Mouse (Mus musculus) inflammation-experienced regulatory T-cells, adult 6 months (primary cell): Measurements from ENCODE around the gene Meis2. TPM values are rescaled to one million over a fixed set of nuclear protein-coding genes. Genes with fewer than 3 reads are reported as not detected.
A peak's percentile ranks its signal among the peaks of the same experiment; 100 is the strongest.

Experiments
- ATAC-seq: one replicate; pipeline ENCODE4 v1.8.0; 2017
- polyA plus RNA-seq, 3 experiments: library from polyadenylated mRNA; unstranded; fragments of 100-300 nt; shearing (Covaris generic); gene quantifications; one replicate each; pipeline ENCODE4 v1.2.1; 2017

The Meis2 gene
- polyA plus RNA-seq, 3 experiments from 2014 or later: 0.34 TPM; not detected in 2

GRCm38 (mm10) chr2:116067711-116068110, 2.1 kb upstream of the Meis2 start:
- ATAC-seq: no peak

GRCm38 (mm10) chr2:116067065-116067497, 1.4 kb upstream of the Meis2 start:
- peak; percentile 51 for ATAC-seq

GRCm38 (mm10) chr2:116066057-116066941, 660 bp upstream of the Meis2 start:
- ATAC-seq: peak; percentile 15

GRCm38 (mm10) chr2:116065057-116065456, 582 bp downstream of the Meis2 start:
- no peak for ATAC-seq

GRCm38 (mm10) chr2:116064521-116064920, 1.1 kb downstream of the Meis2 start:
- ATAC-seq: no peak

- ATAC-seq: no peak
Measured at GRCm38 (mm10) chr2:116063819-116064293, 1.8 kb downstream of the Meis2 start.

GRCm38 (mm10) chr2:116062761-116063441, 2.7 kb downstream of the Meis2 start:
- ATAC-seq: no peak

- no peak for ATAC-seq
Measured at GRCm38 (mm10) chr2:116062251-116062651, 3.4 kb downstream of the Meis2 start.

GRCm38 (mm10) chr2:116061401-116062021, 4.1 kb downstream of the Meis2 start:
- ATAC-seq: no peak

- ATAC-seq: no peak
Measured at GRCm38 (mm10) chr2:116060701-116061400, 4.8 kb downstream of the Meis2 start.

GRCm38 (mm10) chr2:116060210-116060609, 5.4 kb downstream of the Meis2 start:
- no peak for ATAC-seq

- no peak for ATAC-seq
Measured at GRCm38 (mm10) chr2:116059661-116060060, 6.0 kb downstream of the Meis2 start.

- ATAC-seq: no peak
Measured at GRCm38 (mm10) chr2:116059066-116059465, 6.6 kb downstream of the Meis2 start.

GRCm38 (mm10) chr2:116058511-116058910, 7.1 kb downstream of the Meis2 start:
- ATAC-seq: no peak

GRCm38 (mm10) chr2:116056826-116057225, 8.8 kb downstream of the Meis2 start:
- ATAC-seq: no peak

GRCm38 (mm10) chr2:116055686-116056620, 9.7 kb downstream of the Meis2 start:
- no peak for ATAC-seq

GRCm38 (mm10) chr2:116053931-116054330, 11.7 kb downstream of the Meis2 start:
- ATAC-seq: no peak

GRCm38 (mm10) chr2:116052688-116053421, 12.8 kb downstream of the Meis2 start:
- no peak for ATAC-seq

GRCm38 (mm10) chr2:116051906-116052614, 13.6 kb downstream of the Meis2 start:
- ATAC-seq: no peak

GRCm38 (mm10) chr2:116049710-116050109, 15.9 kb downstream of the Meis2 start:
- peak; percentile 28 for ATAC-seq
